Mouse (Mus musculus): ENCODE data around the gene Mtr.
"Not testable (repeated sequence)": the region's sequence is repeated elsewhere in the genome, so short reads cannot be mapped to it uniquely, and the experiment has no call there.

Mtr gene

GRCm38 (mm10) chr13:12160121-12160475, 97.8 kb downstream of the Mtr start:
- in situ Hi-C loops (cut with MboI, MseI), result no loop called here

- in situ Hi-C loops (cut with MboI, MseI), result no loop called here
Observed at GRCm38 (mm10) chr13:12159288-12160120, 98.4 kb downstream of the Mtr start.

GRCm38 (mm10) chr13:12153922-12154321, 104.0 kb downstream of the Mtr start:
- in situ Hi-C loops (cut with MboI, MseI), result no loop called here

GRCm38 (mm10) chr13:12146918-12147507, 110.9 kb downstream of the Mtr start:
- in situ Hi-C loops (cut with MboI, MseI), result no loop called here

DNA sequence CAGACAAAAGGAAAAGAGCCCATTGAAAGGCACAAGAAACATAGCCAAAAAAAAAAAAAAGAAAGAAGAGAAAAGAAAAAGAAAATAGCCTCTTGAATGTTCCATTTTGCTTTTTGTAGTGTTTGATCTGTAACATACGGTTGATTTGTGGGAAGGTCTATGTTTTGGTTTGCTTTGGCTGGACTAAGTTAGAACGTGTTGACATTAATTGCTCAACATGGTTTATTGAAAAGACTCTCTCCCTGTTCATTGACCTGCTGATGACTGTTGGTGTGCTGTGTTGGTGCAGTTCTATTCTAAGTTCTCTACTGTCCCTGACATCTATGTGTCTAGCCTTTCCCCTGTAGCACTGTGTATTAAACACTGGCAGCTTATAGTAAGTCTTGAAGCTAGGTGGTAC, 111.5 kb downstream of the Mtr start:
- in situ Hi-C loops (cut with MboI, MseI), result no loop called here

- in situ Hi-C loops (cut with MboI, MseI), result no loop called here
Observed at GRCm38 (mm10) chr13:12143347-12143746, 114.6 kb downstream of the Mtr start.

DNA sequence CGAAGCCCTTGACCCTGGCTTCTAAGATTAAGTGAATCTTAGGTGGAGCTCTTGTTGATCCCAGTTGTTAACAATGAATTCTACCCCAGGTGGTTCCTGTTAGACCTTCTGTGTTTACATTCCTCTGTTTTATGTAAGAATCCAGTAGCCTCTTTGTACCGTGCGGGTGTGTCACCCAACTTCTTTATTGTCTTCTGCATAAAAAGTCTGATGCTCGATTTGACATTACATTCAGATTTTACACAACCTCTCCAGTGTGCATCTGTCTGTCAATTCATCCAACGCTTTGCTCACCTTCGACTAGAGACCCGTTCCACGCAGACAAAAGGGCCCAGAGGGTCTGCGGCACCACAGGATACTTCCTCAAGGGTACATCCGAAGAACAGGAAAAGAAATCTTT, 121.5 kb downstream of the Mtr start:
- in situ Hi-C loops (cut with MboI, MseI), result not testable (repeated sequence)

DNA sequence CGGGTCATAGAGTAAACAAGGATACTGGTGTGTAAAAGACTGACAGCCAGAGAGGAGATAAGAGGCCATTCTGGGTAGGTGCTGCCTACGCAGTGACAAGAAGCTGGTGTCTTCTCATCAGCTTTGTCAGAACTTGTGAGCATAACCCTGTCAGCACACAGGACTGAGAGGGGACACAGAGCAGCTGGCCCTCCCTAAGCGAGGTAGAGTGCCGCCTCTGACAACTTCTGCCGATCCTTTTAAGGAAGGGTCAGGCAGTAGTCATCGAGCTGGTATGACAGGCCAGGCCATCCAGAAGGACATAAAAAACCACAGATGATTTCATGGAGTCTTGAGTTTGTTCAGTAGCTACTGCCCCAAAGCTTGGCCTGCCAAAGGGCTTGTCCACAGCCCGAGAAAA, 124.4 kb downstream of the Mtr start:
- in situ Hi-C loops (cut with MboI, MseI), result no loop called here
